Mouse (Mus musculus) monocyte, adult 2 months (primary cell): ENCODE results near the gene Taar3.

ENCODE experiments used
- DNase-seq, 2 experiments: peaks; one replicate each; pipeline ENCODE4 v3.0.0; 2022; ENCODE audit warnings: low spot score in 2 of 2, low read depth in 1 of 2

The Taar3 gene

GRCm38 (mm10) chr10:23999639-24000038 lies 50.3 kb downstream of the Taar3 start, which contains the start of gene Taar7b:
TSS of gene Taar7b (plus strand) at chr10:23999939.
- DNase-seq: no peak
